Mouse (Mus musculus) lung, postnatal 25 days (tissue): ENCODE data around the gene Miga2.
"Not testable (repeated sequence)": the region's sequence is repeated elsewhere in the genome, so short reads cannot be mapped to it uniquely, and the experiment has no call there.

Experiments
- DNase-seq: peaks from one replicate; pipeline ENCODE4 v3.0.0; 2022; ENCODE audit warnings: low spot score

The Miga2 gene

GRCm38 (mm10) chr2:30397986-30398512, 34.0 kb downstream of the Miga2 start:
- DNase-seq = no peak

DNA sequence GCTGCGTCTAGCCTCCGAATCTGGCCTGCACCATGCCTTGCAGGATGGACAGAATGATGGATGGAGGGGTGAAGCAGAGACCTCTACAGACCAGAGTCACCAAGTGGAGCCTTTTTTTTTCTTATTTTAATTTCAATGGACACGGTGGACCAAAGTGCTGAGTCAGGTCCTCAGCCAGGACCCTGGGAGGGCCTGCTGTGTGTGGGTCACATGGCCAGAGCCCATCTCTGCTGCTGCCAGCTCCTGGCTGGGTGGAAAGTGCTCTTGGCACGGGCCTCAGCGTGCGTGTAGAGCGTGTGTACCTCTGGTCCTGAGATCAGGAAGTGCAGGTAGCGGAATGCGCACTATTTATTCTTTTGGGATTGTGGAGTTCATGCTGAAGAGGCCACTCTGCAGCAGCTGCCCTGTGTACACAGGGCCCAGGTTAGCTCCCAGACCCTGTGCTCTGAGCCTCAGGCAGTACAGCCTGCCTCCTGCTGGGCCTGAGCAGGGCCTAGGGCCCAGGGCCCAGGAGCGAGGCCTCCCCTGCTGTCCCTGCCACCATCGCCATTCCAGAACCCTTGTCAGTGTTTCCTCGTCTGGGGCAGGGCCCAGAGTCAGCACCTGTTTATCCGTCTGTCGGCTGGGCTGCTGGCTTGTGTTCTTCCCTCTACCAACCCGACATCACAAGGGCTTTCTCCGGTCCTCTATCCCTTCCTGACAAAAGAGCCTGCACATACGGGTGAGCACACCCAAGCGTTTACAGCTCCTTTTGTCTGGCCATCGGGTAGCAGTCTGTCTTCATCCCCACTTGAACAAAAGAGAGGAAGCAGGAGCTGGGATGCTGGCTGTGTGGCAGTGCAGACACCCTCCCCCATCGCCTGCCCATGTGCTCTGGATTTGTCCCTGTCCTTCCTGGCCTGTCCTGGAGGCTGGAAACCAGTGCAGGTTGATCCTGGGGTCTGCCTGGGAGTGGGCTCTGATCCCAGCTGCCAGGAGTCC, 35.4 kb downstream of the Miga2 start:
- peak; percentile 81 for DNase-seq

DNA sequence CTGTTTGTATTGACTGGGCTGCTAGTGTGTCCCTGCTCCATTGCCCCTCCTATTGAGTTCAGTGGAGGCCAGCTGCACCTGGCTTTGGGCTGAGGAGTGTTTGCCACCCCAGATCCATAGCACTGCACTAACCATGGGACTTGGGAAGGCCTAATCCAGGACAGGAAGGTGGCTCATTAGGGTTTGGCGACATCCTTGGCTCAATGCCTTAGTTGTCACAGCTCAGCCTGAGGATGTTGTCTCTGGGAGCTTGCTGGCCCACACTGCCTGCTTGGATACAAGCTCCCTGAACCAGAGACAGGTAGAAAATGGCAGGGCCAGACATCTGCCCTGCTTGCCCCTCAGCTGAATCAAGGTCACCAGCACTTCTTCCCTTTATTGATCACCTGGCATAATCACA, 37.5 kb downstream of the Miga2 start:
- DNase-seq = no peak

DNA sequence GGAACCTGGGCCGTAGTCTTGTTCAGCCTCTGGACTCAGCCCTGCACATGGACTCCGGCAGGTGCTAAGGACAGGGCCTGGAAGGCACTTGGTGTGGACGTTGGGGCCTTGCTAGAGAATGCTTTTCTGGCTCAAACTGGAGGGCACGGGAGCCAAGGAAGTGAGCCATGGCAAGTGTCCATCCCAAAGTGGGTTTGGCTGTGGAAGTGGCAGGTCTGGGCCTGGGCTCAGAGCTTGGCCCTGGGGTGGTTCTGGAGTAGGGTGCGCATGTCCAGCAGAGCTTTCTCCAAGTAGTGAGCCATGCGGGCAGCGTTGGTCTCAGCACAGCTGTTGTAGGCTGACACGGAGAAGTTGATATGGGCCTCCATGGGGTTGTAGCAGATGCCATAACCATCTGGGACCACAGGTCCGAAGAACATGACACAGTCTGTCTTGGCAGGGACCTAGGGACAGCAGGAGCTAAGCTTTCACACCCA, 38.4 kb downstream of the Miga2 start:
- DNase-seq = no peak

- no peak for DNase-seq
These were observed 38.8 kb downstream of the Miga2 start for GRCm38 (mm10) chr2:30402843-30403242.

GRCm38 (mm10) chr2:30403870-30404269, 39.8 kb downstream of the Miga2 start:
- no peak for DNase-seq

GRCm38 (mm10) chr2:30407221-30407620, 43.2 kb downstream of the Miga2 start:
- no peak for DNase-seq

GRCm38 (mm10) chr2:30407778-30408177, 43.7 kb downstream of the Miga2 start:
- DNase-seq = no peak

GRCm38 (mm10) chr2:30408452-30409100, 44.5 kb downstream of the Miga2 start:
- no peak for DNase-seq

DNA sequence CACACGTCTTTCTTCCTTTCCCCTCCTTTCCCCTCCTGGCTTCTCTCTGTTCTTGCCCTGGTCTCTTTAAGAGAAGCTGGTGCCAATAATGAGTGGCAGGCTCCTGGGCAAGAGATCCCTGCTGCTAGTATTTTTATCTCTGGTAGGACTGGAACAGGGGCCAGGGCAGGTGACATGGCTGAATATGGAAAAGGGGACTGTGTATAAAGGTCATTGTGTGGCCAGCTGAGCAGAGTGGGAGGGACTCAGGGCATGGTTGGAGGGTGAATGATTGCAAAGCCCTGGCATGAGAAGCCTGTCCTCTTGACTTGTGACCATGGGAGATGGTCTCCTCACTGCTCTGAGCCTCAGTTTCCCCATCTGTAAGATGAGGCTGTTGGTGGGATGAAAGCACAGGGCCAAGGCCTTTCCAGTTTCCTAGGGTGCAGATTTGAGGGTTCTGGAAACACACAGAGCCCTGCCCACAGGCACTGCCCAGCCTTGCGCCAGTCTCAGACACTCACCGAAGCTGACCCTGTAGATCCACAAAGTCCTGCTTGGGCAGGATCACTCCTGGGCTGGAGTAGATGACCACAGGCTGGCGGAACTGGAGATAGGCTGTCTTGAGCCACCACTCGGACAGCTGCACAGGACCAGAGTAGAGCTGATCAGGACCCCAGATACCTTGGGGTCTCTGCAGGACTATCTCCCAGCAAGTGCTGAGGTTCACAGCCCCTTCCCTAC, 45.6 kb downstream of the Miga2 start:
- DNase-seq = no peak

DNA sequence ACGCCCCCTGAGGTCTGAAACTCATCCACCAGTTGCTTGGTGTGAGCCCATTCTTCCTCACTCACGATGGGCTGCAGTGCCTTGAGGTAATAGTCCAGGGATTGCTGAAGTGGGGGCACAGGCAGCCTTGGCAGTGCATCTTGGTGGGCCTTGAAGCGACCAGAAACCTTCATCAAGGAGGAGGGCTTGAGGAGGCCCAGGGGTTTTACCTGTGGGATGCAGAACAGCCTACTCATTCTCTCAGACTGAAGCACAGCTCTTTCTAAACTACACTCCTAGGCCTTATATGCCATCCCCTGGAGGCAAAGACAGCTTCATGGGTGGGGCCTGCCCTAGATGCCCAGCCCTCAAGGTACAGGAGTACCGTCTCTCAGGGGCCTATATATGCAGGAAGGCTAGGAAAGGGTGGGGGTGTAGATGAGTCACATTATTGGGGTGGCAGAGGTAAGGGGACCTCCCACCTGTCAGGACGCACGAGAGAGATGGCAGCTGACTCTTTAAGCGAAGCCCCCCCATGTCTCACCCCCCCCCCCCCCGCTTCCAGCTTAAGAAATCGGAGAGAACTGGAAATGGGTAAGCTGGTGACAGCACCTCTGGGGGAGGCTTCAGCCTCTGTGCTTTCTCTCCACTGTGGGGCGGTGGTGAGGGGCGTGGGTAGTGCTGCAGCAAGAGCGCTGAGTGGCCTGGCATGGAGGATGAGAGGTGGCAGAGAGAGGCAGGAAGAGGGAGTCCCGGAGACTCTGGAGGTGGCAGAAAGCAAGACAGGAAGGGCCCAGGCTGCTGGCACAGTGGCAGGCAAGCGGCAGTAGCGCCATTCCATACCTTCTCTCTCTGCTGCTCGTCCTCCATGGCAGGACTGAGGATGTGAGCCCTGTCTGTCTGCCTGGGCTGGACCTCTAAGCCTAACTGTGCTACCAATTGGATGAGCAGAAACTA, 49.3 kb downstream of the Miga2 start:
- DNase-seq = no peak

DNA sequence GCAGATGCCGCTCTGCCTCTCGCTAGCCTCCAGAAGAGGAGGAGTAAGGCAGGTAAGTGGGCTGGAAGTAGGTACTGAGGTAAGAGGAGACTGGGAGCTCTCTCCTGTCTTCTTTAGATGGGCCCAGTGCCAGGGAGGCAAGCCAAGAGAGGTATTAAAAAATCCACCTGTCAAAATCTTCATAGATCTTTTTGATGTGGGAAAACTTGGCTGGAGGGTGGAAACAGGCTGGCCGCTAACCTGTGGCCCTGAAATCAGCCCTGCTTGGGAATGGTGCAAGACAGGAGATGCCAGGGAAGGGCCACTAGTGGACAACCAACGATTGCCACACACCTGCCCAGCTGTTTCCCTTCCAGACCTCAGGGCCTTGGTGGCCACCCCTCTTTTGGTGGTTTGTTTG, 50.1 kb downstream of the Miga2 start:
- no peak for DNase-seq

- no peak for DNase-seq
These were observed 50.6 kb downstream of the Miga2 start for GRCm38 (mm10) chr2:30414681-30415080.

GRCm38 (mm10) chr2:30415157-30415935, 51.3 kb downstream of the Miga2 start, which contains the start of gene Crat:
TSS of gene Crat (minus strand) at chr2:30415813.
- DNase-seq = peak; percentile 96

DNA sequence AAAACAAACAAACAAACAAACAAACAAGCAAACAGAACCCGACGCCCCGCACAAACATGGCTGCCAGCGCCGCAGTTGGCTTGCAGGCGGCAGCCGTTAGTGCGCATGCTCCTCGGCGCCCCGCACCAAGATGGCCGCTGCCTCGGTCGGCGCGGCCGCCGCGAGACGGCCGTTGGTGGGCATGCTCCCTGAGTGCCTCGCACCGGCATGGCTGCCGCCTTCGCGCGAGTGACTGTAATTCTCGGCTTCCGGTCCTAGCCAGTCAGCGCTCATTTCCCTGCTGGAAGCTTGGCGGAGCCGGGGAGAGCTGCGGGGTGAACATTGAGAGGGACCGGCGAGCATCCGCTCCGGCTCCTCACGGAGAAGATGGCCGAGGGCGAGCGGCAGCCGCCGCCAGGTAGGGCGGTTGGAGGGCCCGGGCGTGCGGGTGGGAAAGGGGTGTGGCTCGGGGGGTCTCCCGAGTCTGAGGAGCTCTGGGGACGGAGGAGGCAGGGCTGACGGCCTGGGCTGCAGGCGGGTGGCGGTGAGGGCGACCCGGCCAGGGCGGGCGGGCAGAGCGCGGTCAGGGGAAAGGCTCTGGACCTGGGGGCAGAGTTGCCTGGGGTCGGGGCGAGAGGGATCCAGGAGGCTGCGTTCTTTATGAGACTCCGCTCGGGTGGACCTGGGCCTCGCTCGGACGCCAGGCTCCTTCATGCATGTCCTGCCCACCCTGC, 52.1 kb downstream of the Miga2 start, which contains the start of gene Ptpa:
Ptpa (plus strand) TSS at position 104 of the 713 bp plus-strand sequence.
- DNase-seq = peak; percentile 93

DNA sequence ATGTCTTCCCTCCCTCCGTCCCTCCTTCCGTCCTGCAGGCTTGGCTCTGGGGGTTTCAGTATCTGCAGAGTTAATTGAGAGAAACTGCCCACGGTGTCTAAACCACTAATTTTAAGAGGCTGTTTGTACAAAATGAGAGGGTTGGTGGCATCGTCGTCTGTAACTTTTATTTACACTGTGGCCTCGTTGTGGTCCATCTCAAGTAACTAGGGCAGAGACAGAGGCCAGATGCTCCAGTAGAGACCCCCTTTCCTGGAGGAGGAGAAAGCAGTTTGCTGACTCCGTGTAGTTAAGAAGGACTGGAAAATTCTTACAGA, 52.6 kb downstream of the Miga2 start:
- DNase-seq = no peak

- not testable (repeated sequence) for DNase-seq
These were observed 53.1 kb downstream of the Miga2 start for GRCm38 (mm10) chr2:30417154-30417553.

GRCm38 (mm10) chr2:30417595-30418165, 53.6 kb downstream of the Miga2 start:
- DNase-seq = no peak

DNA sequence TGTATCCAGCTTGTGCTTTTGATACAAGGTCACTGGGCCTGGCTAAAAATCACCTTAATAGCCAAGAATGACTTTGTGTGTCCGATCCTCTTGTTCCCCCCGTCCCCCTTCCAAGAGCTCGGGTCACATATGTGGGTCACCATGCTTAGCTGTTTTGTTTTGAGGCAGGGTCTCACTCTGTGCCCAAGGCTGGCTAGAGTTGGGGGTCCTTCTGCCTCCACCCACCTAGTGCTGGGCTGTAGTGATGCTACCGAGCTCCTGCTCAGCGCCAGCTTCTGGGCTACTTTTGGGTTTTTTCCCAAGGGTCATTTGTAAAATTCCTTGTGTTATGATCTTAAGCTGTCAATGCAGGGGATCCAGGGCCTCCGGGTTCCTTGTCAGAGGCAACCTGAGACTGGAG, 54.2 kb downstream of the Miga2 start:
- no peak for DNase-seq
